Mouse (Mus musculus) hindbrain, postnatal 0 days (tissue): ENCODE measurements around the gene Tmem9. TPM values are rescaled to one million over a fixed set of nuclear protein-coding genes. Genes with fewer than 3 reads are reported as not detected.

Experiments used
- ATAC-seq: fragments of 200-750 bp; cut with Nextera tagmentation; 2 replicates; pipeline ENCODE4 v1.8.0; 2017; ENCODE audit warnings: mild to moderate bottlenecking, moderate TSS enrichment, moderate library complexity
- DNase-seq: peaks from one replicate; pipeline ENCODE4 v3.0.0-alpha.2; 2015; ENCODE audit warnings: low spot score
- H3K27ac ChIP-seq: fragments of 300-500 bp; sonication (generic); 2 replicates; pipeline ENCODE4 v1.5.1; 2014; ENCODE audit warnings: mild to moderate bottlenecking
- H3K27me3 ChIP-seq: fragments of 300-500 bp; sonication (generic); 2 replicates; pipeline ENCODE4 v1.6.1; 2014; ENCODE audit warnings: low read length, mixed read lengths; ENCODE audit not compliant: insufficient read depth
- H3K36me3 ChIP-seq: fragments of 300-500 bp; sonication (generic); 2 replicates; pipeline ENCODE4 v1.6.1; 2014; ENCODE audit warnings: low read length, mixed read lengths; ENCODE audit not compliant: insufficient read depth
- H3K4me1 ChIP-seq: fragments of 300-500 bp; sonication (generic); 2 replicates; pipeline ENCODE4 v1.6.1; 2014; ENCODE audit warnings: antibody characterized with exemption, low read length, mixed read lengths; ENCODE audit not compliant: insufficient read depth
- H3K4me2 ChIP-seq: fragments of 300-500 bp; sonication (generic); 2 replicates; pipeline ENCODE4 v1.6.1; 2014; ENCODE audit warnings: low read depth, mild to moderate bottlenecking, low read length, moderate library complexity, mixed read lengths
- H3K4me3 ChIP-seq: fragments of 300-500 bp; sonication (generic); 2 replicates; pipeline ENCODE4 v1.5.1; 2014; ENCODE audit warnings: low read length
- H3K9ac ChIP-seq: fragments of 300-500 bp; sonication (generic); replicated peaks from 2 replicates; pipeline ENCODE4 v1.6.1; 2014; ENCODE audit warnings: mild to moderate bottlenecking, low read length, moderate library complexity, mixed read lengths
- H3K9me3 ChIP-seq: fragments of 300-500 bp; sonication (generic); 2 replicates; pipeline ENCODE4 v1.6.1; 2016; ENCODE audit warnings: low read length, mixed read lengths
- CTCF ChIP-seq: IDR thresholded peaks from 2 replicates; pipeline ENCODE4 v1.5.1; 2016; ENCODE audit warnings: antibody characterized with exemption, control low read depth, low read depth
- WGBS: fragments of 180-500 bp; shearing (Covaris S2); extraction: QIAGEN DNeasy Blood & Tissue Kit; methylation state at CpG from one replicate; pipeline ENCODE4 v1.1.7; 2014; 5-methylcytosine and 5-hydroxymethylcytosine counted together
- polyA plus RNA-seq: library from polyadenylated mRNA; unstranded; fragments of >200 nt; fragmentation: Nextera tagmentation; extraction: Ambion mirVana; gene quantifications from 2 replicates; pipeline ENCODE4 v1.2.1, GENCODE M21; 2015
- total RNA-seq: library from RNA; depleted of rRNA; stranded (reverse); fragments of >200 nt; gene quantifications from 2 replicates; pipeline ENCODE4 v1.2.3, GENCODE M21; 2014

Tmem9 gene
- total and polyA plus RNA-seq, 2 experiments from 2014 or later = 166 to 195 TPM

DNA sequence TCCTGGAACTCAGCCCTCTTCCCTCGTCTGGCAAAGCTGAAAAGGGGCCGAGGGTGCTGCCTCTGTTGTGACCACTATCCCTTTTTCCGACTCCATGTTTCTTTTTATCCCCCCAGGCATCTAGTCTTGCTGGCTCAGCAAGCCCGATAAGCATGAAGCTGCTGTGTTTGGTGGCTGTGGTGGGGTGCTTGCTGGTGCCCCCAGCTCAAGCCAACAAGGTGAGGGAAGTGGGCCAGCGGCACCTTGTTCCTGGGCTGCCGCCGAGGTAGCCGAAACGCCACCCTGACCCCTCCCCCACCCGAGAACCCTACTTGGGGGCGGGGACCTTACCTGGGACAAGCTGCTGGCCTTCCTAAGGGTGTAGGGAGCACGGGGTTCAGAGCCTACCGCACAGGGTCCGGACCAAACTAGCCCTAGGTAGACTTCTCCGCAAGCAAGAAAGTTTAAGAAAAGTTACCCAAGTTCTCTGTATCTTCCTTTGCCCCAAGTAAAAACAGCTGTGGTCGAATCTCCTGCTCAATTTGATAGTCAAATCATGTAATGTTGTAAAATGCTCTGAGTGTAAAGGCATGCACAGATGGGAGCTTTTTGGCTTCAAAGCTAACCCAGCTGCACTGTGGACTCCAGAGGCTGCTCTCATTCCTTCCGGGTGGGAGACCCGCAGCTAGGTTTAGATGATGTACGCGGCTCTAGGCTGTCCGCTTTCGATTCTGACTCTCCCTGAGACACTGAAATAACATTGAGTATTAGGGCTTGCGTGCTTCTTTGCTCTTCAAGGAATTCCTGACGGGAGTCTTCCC, 10.6 kb downstream of the Tmem9 start:
- Histone ChIP-seq H3K4me2 (peak overlapping the region; percentile 88), H3K27ac (peak overlapping the region; percentile 71), H3K27me3 (no peaks in the 10 kb centered on the region), H3K4me3 (peak overlapping the region; percentile 63), H3K4me1 (no peaks in the 10 kb centered on the region; the same call in 1 of the 2 replicates), H3K36me3 (peaks cover 15% of the 10 kb centered on the region; the same call in 1 of the 2 replicates), H3K9me3 (no peaks in the 10 kb centered on the region), H3K9ac (peak overlapping the region; percentile 66)
- ATAC-seq = peak; percentile 33
- 4% methylated on average over 24 of the region's 24 CpGs for WGBS
- peak; percentile 33 for DNase-seq
- TF ChIP-seq CTCF = no peak

DNA sequence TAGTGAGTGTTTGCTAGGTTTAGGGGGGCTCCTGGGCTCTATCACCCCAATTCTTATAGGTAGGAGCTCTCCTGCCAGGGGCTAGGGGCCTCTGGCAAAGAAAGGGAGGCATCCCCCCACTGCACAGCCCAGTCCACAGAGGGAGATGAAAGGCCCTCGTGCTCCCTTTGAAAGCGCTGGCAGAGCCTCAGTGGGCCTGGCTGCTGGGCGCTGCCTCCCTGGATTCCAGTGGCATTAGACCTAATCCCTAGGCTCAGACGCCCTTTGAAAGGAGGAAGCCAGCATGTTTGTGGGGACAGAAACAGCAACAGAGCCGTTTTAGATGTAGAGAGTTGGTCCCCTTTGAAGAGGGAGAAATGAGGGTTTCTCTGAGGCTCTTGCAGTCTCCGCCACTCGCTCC, 22.3 kb downstream of the Tmem9 start:
- Histone ChIP-seq H3K27ac (no peak overlapping the region), H3K4me3 (no peak overlapping the region), H3K27me3 (no peaks in the 10 kb centered on the region), H3K9ac (no peak overlapping the region), H3K4me1 (no peaks in the 10 kb centered on the region), H3K36me3 (peaks cover 38% of the 10 kb centered on the region), H3K4me2 (no peak overlapping the region), H3K9me3 (no peaks in the 10 kb centered on the region)
- ATAC-seq (no peak), DNase-seq (no peak)
- 61% methylated on average over 7 of the region's 7 CpGs for WGBS
- no peak for TF ChIP-seq CTCF

DNA sequence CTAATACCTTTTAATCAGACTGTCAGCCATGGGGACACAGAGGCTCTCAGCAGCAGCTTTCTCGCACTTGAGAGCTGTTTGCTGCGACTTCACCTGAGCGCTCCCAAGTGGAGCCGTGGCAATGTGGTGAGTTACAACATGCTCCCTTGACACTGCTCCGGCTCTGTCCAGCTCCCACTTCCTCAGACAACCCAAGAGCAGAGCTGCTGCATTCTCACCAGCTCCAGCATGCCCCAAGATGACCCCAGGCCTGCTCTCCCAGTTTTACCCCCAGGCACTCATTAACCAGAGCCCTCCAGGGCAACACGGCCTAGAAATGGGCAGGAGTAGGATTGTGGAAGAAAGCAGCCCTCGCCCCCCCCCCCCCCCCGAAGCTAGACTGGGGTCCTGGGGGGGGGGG, 23.7 kb downstream of the Tmem9 start:
- 76% methylated on average over 8 of the region's 8 CpGs for WGBS
- H3K4me3 ChIP-seq = no peak overlapping the region
- H3K27me3 ChIP-seq = no peaks in the 10 kb centered on the region
- DNase-seq (no peak), ATAC-seq (no peak)
- H3K36me3 ChIP-seq = peaks cover 33% of the 10 kb centered on the region
- TF ChIP-seq CTCF = no peak
- no peaks in the 10 kb centered on the region for H3K9me3 ChIP-seq
- no peak overlapping the region for H3K9ac ChIP-seq
- H3K4me1 ChIP-seq = no peaks in the 10 kb centered on the region
- no peak overlapping the region for H3K4me2 ChIP-seq
- H3K27ac ChIP-seq = no peak overlapping the region

DNA sequence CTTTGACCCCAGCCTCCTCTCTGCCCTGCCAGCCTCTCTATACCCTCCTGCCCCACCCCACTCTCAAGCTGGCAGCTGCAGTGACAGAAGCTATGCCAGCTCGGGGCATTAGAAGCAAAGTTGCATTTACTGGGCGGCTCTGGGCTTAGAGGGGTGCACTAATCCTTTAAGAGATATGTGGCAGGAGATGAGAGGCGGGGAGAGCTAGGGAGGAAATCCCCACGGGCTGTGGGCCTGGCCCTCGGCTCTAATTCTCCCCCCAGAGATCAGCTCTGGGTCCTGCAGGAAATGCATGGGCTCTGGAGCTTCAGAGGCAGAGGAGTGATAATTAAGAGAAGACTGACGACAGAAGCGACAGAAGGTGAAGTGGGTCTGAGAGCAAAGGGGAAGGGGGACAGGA, 25.0 kb downstream of the Tmem9 start:
- ATAC-seq (no peak; the same call in 1 of the 2 replicates), DNase-seq (no peak)
- TF ChIP-seq CTCF = no peak
- no peak overlapping the region for H3K4me2 ChIP-seq
- H3K9me3 ChIP-seq = no peaks in the 10 kb centered on the region
- no peaks in the 10 kb centered on the region for H3K27me3 ChIP-seq
- WGBS = 63% methylated on average over 7 of the region's 7 CpGs
- no peak overlapping the region for H3K4me3 ChIP-seq
- peaks cover 23% of the 10 kb centered on the region; the same call in 1 of the 2 replicates for H3K36me3 ChIP-seq
- H3K4me1 ChIP-seq = no peaks in the 10 kb centered on the region
- H3K9ac ChIP-seq = no peak overlapping the region
- no peak overlapping the region for H3K27ac ChIP-seq

DNA sequence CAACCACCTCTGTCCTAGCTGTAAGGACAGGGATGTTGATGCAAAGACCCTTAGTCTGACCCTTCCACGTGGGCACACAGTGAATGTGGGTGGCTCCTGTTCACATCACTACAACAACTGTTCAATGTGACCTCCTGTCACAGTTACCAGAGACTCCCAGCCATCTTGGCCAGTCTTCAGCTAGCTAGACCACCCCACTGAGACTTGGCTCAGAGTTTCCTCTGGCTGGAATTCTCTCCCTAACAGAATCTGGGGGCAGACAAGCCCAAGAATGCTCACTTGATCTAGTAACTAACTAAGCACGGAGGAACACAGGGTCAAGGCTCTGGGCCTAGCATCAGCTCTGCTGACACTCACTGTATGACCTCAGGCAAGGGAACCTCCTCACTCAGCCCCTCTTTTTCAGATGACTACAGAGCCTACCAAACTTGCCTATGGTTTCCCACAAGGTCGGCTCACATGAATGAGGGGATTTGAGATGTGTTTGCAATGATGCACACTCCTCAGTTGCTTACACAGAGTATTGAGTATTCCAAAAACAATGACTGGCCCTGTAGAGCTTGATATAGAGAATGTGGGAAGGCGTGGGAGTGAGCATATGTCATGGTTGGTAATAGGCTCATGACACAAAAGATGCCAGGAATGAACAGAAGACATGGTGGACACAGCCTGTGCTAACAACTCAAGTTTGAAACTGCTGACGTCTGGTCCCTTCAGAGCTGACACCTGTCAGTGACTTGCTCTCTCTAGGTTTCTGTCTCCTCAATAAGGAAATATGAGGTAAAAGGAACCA, 31.0 kb downstream of the Tmem9 start:
- H3K27me3 ChIP-seq = no peaks in the 10 kb centered on the region
- DNase-seq (peak; percentile 54), ATAC-seq (no peak)
- H3K4me1 ChIP-seq = 0 out of 2 replicates have a peak, but pooled peaks cover 6% of the 10 kb centered on the region
- WGBS = 57% methylated on average over 5 of the region's 5 CpGs
- no peak for TF ChIP-seq CTCF
- H3K9me3 ChIP-seq = no peaks in the 10 kb centered on the region
- H3K4me2 ChIP-seq = no peak overlapping the region
- no peak overlapping the region for H3K4me3 ChIP-seq
- H3K27ac ChIP-seq = no peak overlapping the region
- 0 out of 2 replicates have a peak, but pooled peaks cover 13% of the 10 kb centered on the region for H3K36me3 ChIP-seq
- no peak overlapping the region for H3K9ac ChIP-seq

DNA sequence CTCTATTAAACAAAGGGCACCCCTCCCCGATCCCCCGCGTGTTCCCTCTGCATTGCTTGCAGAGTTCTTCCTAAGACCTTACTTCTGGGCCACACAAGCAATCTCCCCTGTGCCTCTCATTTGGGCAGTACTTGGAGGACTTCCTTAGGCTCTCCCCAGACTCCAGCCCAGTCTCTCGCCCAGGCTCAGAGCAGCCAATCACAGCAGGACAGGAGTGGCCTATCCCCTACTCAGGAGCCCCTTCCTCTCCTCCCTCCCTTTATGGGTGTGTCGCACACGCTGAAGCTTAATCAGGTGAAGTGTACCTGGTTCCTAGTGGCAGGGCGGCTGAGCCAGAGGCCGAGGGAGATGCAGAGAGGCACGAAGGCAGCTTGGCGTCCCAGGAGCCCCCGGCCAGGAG, 32.5 kb downstream of the Tmem9 start:
- peak; percentile 37; the same call in 1 of the 2 replicates for ATAC-seq

More for the DNA sequence above, 32.5 kb downstream of the Tmem9 start:
- TF ChIP-seq CTCF = no peak
- no peak overlapping the region for H3K4me3 ChIP-seq
- H3K27ac ChIP-seq = no peak overlapping the region
- no peak overlapping the region for H3K9ac ChIP-seq
- no peaks in the 10 kb centered on the region for H3K27me3 ChIP-seq
- H3K9me3 ChIP-seq = no peaks in the 10 kb centered on the region
- DNase-seq = no peak
- H3K36me3 ChIP-seq = no peaks in the 10 kb centered on the region
- H3K4me2 ChIP-seq = no peak overlapping the region
- H3K4me1 ChIP-seq = 0 out of 2 replicates have a peak, but pooled peaks cover 6% of the 10 kb centered on the region
- WGBS = 24% methylated on average over 11 of the region's 11 CpGs
